Comparison of ENCODE assay signal across 14 mouse cellular contexts in genomic region chr1:183140511-183141268, GRCm38 (mm10).
DNase-seq lines count a peak whose midpoint lies in the region; ATAC-seq and TF ChIP-seq lines count a peak whose summit lies in the region.
"Had no signal": no experiment of that assay in that cellular context is flagged by ENCODE, and none has a peak within 500 bp of the region (broad histone marks: within the 10 kb centered on the region; RNA-seq: fewer than 3 reads in every experiment).

No protein-coding gene starts in this region.

- H3K9me3 ChIP-seq in forebrain, embryonic 11.5 days (ENCODE audit: control insufficient read depth, low read length), result no peaks in the 10 kb centered on the region
- no peaks in the 10 kb centered on the region for H3K9me3 ChIP-seq in forebrain, embryonic 10.5 days
- no peaks in the 10 kb centered on the region for H3K9me3 ChIP-seq in embryonic facial prominence, embryonic 14.5 days (ENCODE audit: control insufficient read depth, low read length)
- H3K9me3 ChIP-seq in hindbrain, postnatal 0 days (ENCODE audit: low read length), result no peaks in the 10 kb centered on the region
- H3K9me3 ChIP-seq in neural tube, embryonic 12.5 days, result no peaks in the 10 kb centered on the region
- H3K9me3 ChIP-seq: heart, embryonic 15.5 days had no signal

- no peak for DNase-seq in forebrain, embryonic 11.5 days (ENCODE audit: low spot score)
- no peak for DNase-seq in forebrain, embryonic 10.5 days (ENCODE audit: extremely low spot score, low spot score)
- peak; percentile 51 for DNase-seq in embryonic facial prominence, embryonic 14.5 days (ENCODE audit: low spot score)
- DNase-seq in hindbrain, postnatal 0 days (ENCODE audit: low spot score), result no peak
- no peak for DNase-seq in spleen, postnatal 36 days (ENCODE audit: low spot score in 2 of 2)
- no peak for DNase-seq in thymus, postnatal 36 days
- DNase-seq in testis, postnatal 10 days (ENCODE audit: low spot score), result no peak
- DNase-seq: layer of hippocampus, adult 9-11 months; right cerebral cortex, postnatal 25 days had no signal

- TF ChIP-seq CTCF in hindbrain, postnatal 0 days (IDR thresholded peaks at IDR 0.05; ENCODE audit: low read depth), result no peak

- ATAC-seq in forebrain, embryonic 11.5 days (replicated peaks; ENCODE audit: low FRiP score), result 0 out of 2 replicates have a peak, but pooled peaks have one; percentile 27
- ATAC-seq in embryonic facial prominence, embryonic 14.5 days (ENCODE audit: low read depth), result peak; percentile 32; the same call in 1 of the 2 replicates
- ATAC-seq in hindbrain, postnatal 0 days, result peak; percentile 35; the same call in 1 of the 2 replicates
- ATAC-seq in neural tube, embryonic 12.5 days (ENCODE audit: low FRiP score, low read depth), result no peak
- ATAC-seq: intestine, postnatal 0 days had no signal

- H3K4me3 ChIP-seq in forebrain, embryonic 11.5 days (ENCODE audit: low read depth, low read length), result no peak overlapping the region
- no peak overlapping the region for H3K4me3 ChIP-seq in forebrain, embryonic 10.5 days
- no peak overlapping the region for H3K4me3 ChIP-seq in embryonic facial prominence, embryonic 14.5 days (ENCODE audit: low read depth, low read length)
- no peak overlapping the region for H3K4me3 ChIP-seq in hindbrain, postnatal 0 days (ENCODE audit: low read length)
- no peak overlapping the region for H3K4me3 ChIP-seq in neural tube, embryonic 12.5 days
- H3K4me3 ChIP-seq: heart, embryonic 15.5 days had no signal

- no peaks in the 10 kb centered on the region for H3K27me3 ChIP-seq in forebrain, embryonic 11.5 days (ENCODE audit: control insufficient read depth, insufficient read depth, low read length)
- peaks cover 5% of the 10 kb centered on the region; the same call in 1 of the 2 replicates for H3K27me3 ChIP-seq in forebrain, embryonic 10.5 days (ENCODE audit: poor library complexity, severe bottlenecking)
- H3K27me3 ChIP-seq in embryonic facial prominence, embryonic 14.5 days (replicated peaks; ENCODE audit: control insufficient read depth, insufficient read depth, low read length), result no peaks in the 10 kb centered on the region
- no peaks in the 10 kb centered on the region for H3K27me3 ChIP-seq in hindbrain, postnatal 0 days (ENCODE audit: insufficient read depth, low read length)
- H3K27me3 ChIP-seq in neural tube, embryonic 12.5 days (replicated peaks), result no peaks in the 10 kb centered on the region
- H3K27me3 ChIP-seq: heart, embryonic 15.5 days had no signal

- no peak overlapping the region for H3K4me2 ChIP-seq in forebrain, embryonic 11.5 days (ENCODE audit: low read depth, low read length, severe bottlenecking)
- no peak overlapping the region; the same call in 1 of the 2 replicates for H3K4me2 ChIP-seq in embryonic facial prominence, embryonic 14.5 days (ENCODE audit: low read depth, low read length)
- no peak overlapping the region for H3K4me2 ChIP-seq in hindbrain, postnatal 0 days (ENCODE audit: low read depth, low read length)
- H3K4me2 ChIP-seq in neural tube, embryonic 12.5 days (replicated peaks), result no peak overlapping the region
- H3K4me2 ChIP-seq: heart, embryonic 15.5 days had no signal

- no peak overlapping the region for H3K27ac ChIP-seq in forebrain, embryonic 11.5 days (ENCODE audit: low read depth, low read length)
- H3K27ac ChIP-seq in forebrain, embryonic 10.5 days, result no peak overlapping the region
- H3K27ac ChIP-seq in embryonic facial prominence, embryonic 14.5 days (replicated peaks; ENCODE audit: low read depth, low read length), result no peak overlapping the region; the same call in 1 of the 2 replicates
- no peak overlapping the region; the same call in 1 of the 2 replicates for H3K27ac ChIP-seq in hindbrain, postnatal 0 days
- no peak overlapping the region for H3K27ac ChIP-seq in neural tube, embryonic 12.5 days
- H3K27ac ChIP-seq: heart, embryonic 15.5 days; liver, embryonic 14.5 days; macrophage had no signal

- no peaks in the 10 kb centered on the region for H3K36me3 ChIP-seq in forebrain, embryonic 11.5 days (ENCODE audit: control insufficient read depth, insufficient read depth, low read length)
- H3K36me3 ChIP-seq in forebrain, embryonic 10.5 days (replicated peaks), result no peaks in the 10 kb centered on the region
- 0 out of 2 replicates have a peak, but pooled peaks cover 2% of the 10 kb centered on the region for H3K36me3 ChIP-seq in embryonic facial prominence, embryonic 14.5 days (ENCODE audit: control insufficient read depth, insufficient read depth, low read length)
- no peaks in the 10 kb centered on the region for H3K36me3 ChIP-seq in hindbrain, postnatal 0 days (ENCODE audit: insufficient read depth, low read length)
- no peaks in the 10 kb centered on the region for H3K36me3 ChIP-seq in neural tube, embryonic 12.5 days
- H3K36me3 ChIP-seq: heart, embryonic 15.5 days had no signal

- WGBS in forebrain, embryonic 11.5 days, result 44% methylated on average over 12 of the region's 12 CpGs
- 54% methylated on average over 12 of the region's 12 CpGs for WGBS in forebrain, embryonic 10.5 days
- 43% methylated on average over 12 of the region's 12 CpGs for whole genome bisulfite sequencing in embryonic facial prominence, embryonic 14.5 days
- WGBS in hindbrain, postnatal 0 days, result 56% methylated on average over 12 of the region's 12 CpGs
- WGBS in neural tube, embryonic 12.5 days, result 53% methylated on average over 12 of the region's 12 CpGs

- H3K9ac ChIP-seq in forebrain, embryonic 11.5 days (ENCODE audit: low read length), result no peak overlapping the region
- H3K9ac ChIP-seq in embryonic facial prominence, embryonic 14.5 days (ENCODE audit: low read depth, low read length), result no peak overlapping the region
- H3K9ac ChIP-seq in hindbrain, postnatal 0 days (replicated peaks; ENCODE audit: low read length), result no peak overlapping the region
- H3K9ac ChIP-seq in neural tube, embryonic 12.5 days, result peak overlapping the region; percentile 10; the same call in 1 of the 2 replicates
- H3K9ac ChIP-seq: heart, embryonic 15.5 days; liver, embryonic 14.5 days had no signal

- H3K4me1 ChIP-seq in forebrain, embryonic 11.5 days (replicated peaks; ENCODE audit: control insufficient read depth, insufficient read depth, low read length), result peaks cover 6% of the 10 kb centered on the region; the same call in 1 of the 2 replicates
- H3K4me1 ChIP-seq in forebrain, embryonic 10.5 days, result peaks cover 59% of the 10 kb centered on the region
- peaks cover 48% of the 10 kb centered on the region for H3K4me1 ChIP-seq in embryonic facial prominence, embryonic 14.5 days (ENCODE audit: control insufficient read depth, insufficient read depth, low read length)
- peaks cover 5% of the 10 kb centered on the region; the same call in 1 of the 2 replicates for H3K4me1 ChIP-seq in hindbrain, postnatal 0 days (ENCODE audit: insufficient read depth, low read length)
- H3K4me1 ChIP-seq in neural tube, embryonic 12.5 days, result peaks cover 24% of the 10 kb centered on the region
